ENCODE assay signal across 15 mouse cellular contexts in genomic region chr8:92240686-92241275, GRCm38 (mm10).
"Had no signal": no experiment of that assay in that cellular context is flagged by ENCODE, and none has a peak within 500 bp of the region (broad histone marks: within the 10 kb centered on the region; RNA-seq: fewer than 3 reads in every experiment).

No protein-coding gene starts in this region.

- H3K9ac ChIP-seq: limb, embryonic 12.5 days; liver, embryonic 13.5 days; liver, postnatal 0 days; lung, embryonic 15.5 days had no signal

- H3K27ac ChIP-seq: kidney, postnatal 0 days; layer of hippocampus, adult 2 months; limb, embryonic 12.5 days; liver, embryonic 13.5 days; lung, embryonic 15.5 days; macrophage; stomach, postnatal 0 days had no signal

- ATAC-seq: liver, postnatal 0 days; midbrain, embryonic 16.5 days had no signal

- H3K4me3 ChIP-seq: layer of hippocampus, adult 2 months; limb, embryonic 12.5 days; liver, embryonic 13.5 days; lung, embryonic 15.5 days; megakaryocyte, embryonic 14.5 days had no signal

- DNase-seq: kidney, adult 8-10 months; kidney, postnatal 36 days; liver; liver, embryonic 13.5 days; liver, postnatal 0 days; lung, postnatal 14 days; thymus, postnatal 14 days had no signal

- H3K9me3 ChIP-seq: limb, embryonic 12.5 days; liver, embryonic 13.5 days; lung, embryonic 15.5 days; megakaryocyte, embryonic 14.5 days had no signal

- H3K4me2 ChIP-seq: limb, embryonic 12.5 days; liver, embryonic 13.5 days; lung, embryonic 15.5 days had no signal

- H3K27me3 ChIP-seq: liver, embryonic 13.5 days; lung, embryonic 15.5 days; megakaryocyte, embryonic 14.5 days had no signal

- H3K36me3 ChIP-seq: limb, embryonic 12.5 days; liver, embryonic 13.5 days; lung, embryonic 15.5 days had no signal

- H3K4me1 ChIP-seq: limb, embryonic 12.5 days; liver, embryonic 13.5 days; lung, embryonic 15.5 days; megakaryocyte, embryonic 14.5 days had no signal
